Mouse (Mus musculus): ENCODE results near the gene Slc7a5.
A peak's percentile ranks its signal among the peaks of the same experiment; 100 is the strongest.

DNA sequence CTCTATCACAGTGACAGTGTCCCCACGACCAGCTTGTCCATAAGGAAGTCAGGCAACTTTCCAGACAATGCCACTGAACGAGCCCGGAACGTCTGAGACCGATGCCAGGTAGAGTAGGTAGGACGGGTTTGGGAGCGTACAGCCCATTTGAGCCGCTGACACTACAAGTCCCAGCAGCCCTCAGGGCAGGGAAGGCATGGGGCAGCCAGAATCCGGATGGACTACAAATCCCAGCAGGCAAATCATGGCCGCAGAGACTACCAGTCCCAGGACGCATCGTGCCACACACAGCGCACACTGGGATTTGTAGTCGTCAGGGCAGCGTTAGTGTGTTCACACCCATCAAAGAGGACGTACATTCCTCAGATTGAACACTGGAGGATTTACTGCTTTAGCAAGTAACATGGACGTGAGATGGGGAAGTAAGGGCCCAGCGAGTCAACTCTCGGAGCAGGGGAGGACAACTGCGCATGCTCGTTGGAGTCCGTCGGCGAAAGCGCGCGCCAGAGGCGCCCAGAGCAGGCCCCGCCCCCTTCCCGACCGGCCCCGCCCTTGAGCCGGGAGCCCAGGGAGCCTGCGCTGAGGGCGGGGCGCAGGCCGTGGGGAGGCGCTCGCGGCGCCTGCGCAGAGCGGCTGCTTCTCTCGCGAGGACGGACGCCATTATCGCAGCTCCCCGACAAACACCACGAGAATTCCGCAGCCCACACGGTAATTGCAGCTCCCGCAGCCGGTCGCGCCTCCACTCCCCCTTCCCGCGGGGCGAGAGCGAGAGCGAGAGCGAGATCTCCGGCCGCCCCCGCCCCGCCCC, 42.7 kb upstream of the Slc7a5 start:
- TF ChIP-seq MAFK (IDR thresholded peaks at IDR 0.05; ENCODE audit: insufficient read depth, low read depth, low read length) = no peak
- peak; percentile 97 for TF ChIP-seq CHD2 (IDR thresholded peaks at IDR 0.05; ENCODE audit: low read depth, low read length)
- TF ChIP-seq HCFC1 (IDR thresholded peaks at IDR 0.05; ENCODE audit: borderline replicate concordance, insufficient read depth, low read length) = peak; percentile 100
- TF ChIP-seq ZNF384 (IDR thresholded peaks at IDR 0.05; ENCODE audit: low read depth, low read length) = no peak

Measured in ES-E14 (cell line).